In genomic region chr11:100428612-100429199, GRCm38 (mm10) we compare ENCODE assay signal across 12 mouse cellular contexts. TPM values are rescaled to one million over a fixed set of nuclear protein-coding genes. Genes with fewer than 3 reads are reported as not detected.
DNase-seq lines count a peak whose midpoint lies in the region; ATAC-seq and TF ChIP-seq lines count a peak whose summit lies in the region.
"Had no signal": no experiment of that assay in that cellular context is flagged by ENCODE, and none has a peak within 500 bp of the region (broad histone marks: within the 10 kb centered on the region; RNA-seq: fewer than 3 reads in every experiment).

No protein-coding gene starts in this region.

- no peak overlapping the region for H3K4me3 ChIP-seq in forebrain, embryonic 13.5 days
- no peak overlapping the region for H3K4me3 ChIP-seq in forebrain, embryonic 12.5 days (replicated peaks)
- H3K4me3 ChIP-seq in left cerebral cortex, adult 2 months, result no peak overlapping the region

- no peaks in the 10 kb centered on the region for H3K9me3 ChIP-seq in forebrain, embryonic 13.5 days (replicated peaks)
- H3K9me3 ChIP-seq in forebrain, embryonic 12.5 days, result no peaks in the 10 kb centered on the region

- H3K9ac ChIP-seq in forebrain, embryonic 13.5 days, result no peak overlapping the region
- H3K9ac ChIP-seq in forebrain, embryonic 12.5 days, result no peak overlapping the region

- WGBS in forebrain, embryonic 13.5 days, result 60% methylated on average over 9 of the region's 9 CpGs
- 84% methylated on average over 9 of the region's 9 CpGs for WGBS in forebrain, embryonic 12.5 days

- peaks cover 41% of the 10 kb centered on the region for H3K36me3 ChIP-seq in forebrain, embryonic 13.5 days (ENCODE audit: poor library complexity, severe bottlenecking)
- H3K36me3 ChIP-seq in forebrain, embryonic 12.5 days (replicated peaks), result peaks cover 35% of the 10 kb centered on the region

- DNase-seq in left cerebral cortex, adult 2 months (ENCODE audit: extremely low spot score in 1 of 2, low spot score in 2 of 2), result no peak
- DNase-seq in left cerebral cortex, postnatal 25 days (ENCODE audit: low spot score in 2 of 2), result no peak
- DNase-seq in adrenal gland, adult 2 months, result peak; percentile 91
- DNase-seq in heart, postnatal 36 days, result peak; percentile 35 to 40
- DNase-seq in layer of hippocampus, adult 9-10 months (ENCODE audit: low spot score), result no peak
- DNase-seq: gastrocnemius, postnatal 36 days; layer of hippocampus, adult 9-11 months; right cerebral cortex, adult 18-20 months had no signal

- H3K4me2 ChIP-seq in forebrain, embryonic 13.5 days, result no peak overlapping the region
- H3K4me2 ChIP-seq in forebrain, embryonic 12.5 days, result no peak overlapping the region

- no peaks in the 10 kb centered on the region for H3K27me3 ChIP-seq in forebrain, embryonic 13.5 days
- H3K27me3 ChIP-seq in forebrain, embryonic 12.5 days, result no peaks in the 10 kb centered on the region

- no peak for ATAC-seq in forebrain, embryonic 13.5 days
- ATAC-seq in forebrain, embryonic 12.5 days (ENCODE audit: low FRiP score), result no peak
- ATAC-seq in erythroid progenitor cell, adult 5-6 weeks (replicated peaks; ENCODE audit: low FRiP score, poor library complexity, severe bottlenecking), result no peak

- intact Hi-C loops in left cerebral cortex, adult 2 months (cut with DNase I), result no loop called here
- intact Hi-C loops in left cerebral cortex, postnatal 25 days (cut with DNase I), result no loop called here
- intact Hi-C loops in heart, postnatal 36 days (cut with DNase I), result no loop called here

- peaks cover 11% of the 10 kb centered on the region for H3K4me1 ChIP-seq in forebrain, embryonic 13.5 days
- H3K4me1 ChIP-seq in forebrain, embryonic 12.5 days, result no peaks in the 10 kb centered on the region; the same call in 1 of the 2 replicates

- no peak for TF ChIP-seq CTCF in left cerebral cortex, adult 2 months (IDR thresholded peaks at IDR 0.05)

- H3K27ac ChIP-seq in forebrain, embryonic 13.5 days, result peak overlapping the region; percentile 67
- no peak overlapping the region for H3K27ac ChIP-seq in forebrain, embryonic 12.5 days
- peak overlapping the region; percentile 42 for H3K27ac ChIP-seq in left cerebral cortex, adult 2 months

RNA-seq across cellular contexts. Expression of gene Nt5c3b, which starts 12.9 kb away (rescaled TPM):
- polyA plus RNA-seq in forebrain, embryonic 13.5 days (2015; fragmentation: Nextera tagmentation; extraction: Ambion mirVana), result 105 and 114 TPM in 2 replicates
- polyA plus RNA-seq in forebrain, embryonic 12.5 days (2016; fragmentation: Nextera tagmentation; extraction: Ambion mirVana), result 106 and 111 TPM in 2 replicates
- total RNA-seq in left cerebral cortex, adult 2 months (2021), result 10 to 100 TPM; 48.4 to 64.1 TPM
- 10 to 100 TPM; 50.7 to 57.1 TPM for total RNA-seq in left cerebral cortex, postnatal 25 days (2021)
- total RNA-seq in adrenal gland, adult 2 months (2021), result 10 to 100 TPM; 54.3 to 58.7 TPM
- polyA plus RNA-seq in adrenal gland, adult 2 months (2012; rRNA removed), result 43.0 and 46.0 TPM in 2 replicates
- 10 to 100 TPM; 29.7 to 29.8 TPM for total RNA-seq in heart, postnatal 36 days (2021)
- total RNA-seq in erythroid progenitor cell, adult 5-6 weeks (2015; ENCODE audit: low replicate concordance), result 2.5 TPM in 2 replicates
- 0.26 TPM in 1 of 2 replicates, not detected in the other for total RNA-seq in erythroid progenitor cell, adult 5-6 weeks (2017; ENCODE audit: low replicate concordance)

RNA-seq across cellular contexts. Expression of gene Klhl10, which starts 13.0 kb away (rescaled TPM):
- 0.70 and 1.1 TPM in 2 replicates for polyA plus RNA-seq in forebrain, embryonic 13.5 days (2015; fragmentation: Nextera tagmentation; extraction: Ambion mirVana)
- polyA plus RNA-seq in forebrain, embryonic 12.5 days (2016; fragmentation: Nextera tagmentation; extraction: Ambion mirVana), result 0.51 and 0.74 TPM in 2 replicates
- 1 to 10 TPM in 1 of 2 experiments, under 1 TPM in 1; 0.61 to 1.4 TPM for total RNA-seq in left cerebral cortex, adult 2 months (2021)
- total RNA-seq in left cerebral cortex, postnatal 25 days (2021), result under 1 TPM; 0.53 to 0.99 TPM
- under 1 TPM; 0.69 to 0.84 TPM for total RNA-seq in adrenal gland, adult 2 months (2021)
- 0.17 and 0.38 TPM in 2 replicates for polyA plus RNA-seq in adrenal gland, adult 2 months (2012; rRNA removed)
- total RNA-seq in heart, postnatal 36 days (2021), result under 1 TPM; 0.86 to 0.92 TPM
- total RNA-seq in erythroid progenitor cell, adult 5-6 weeks (2015; ENCODE audit: low replicate concordance), result not detected in 2 replicates
- total RNA-seq in erythroid progenitor cell, adult 5-6 weeks (2017; ENCODE audit: low replicate concordance), result not detected in 2 replicates

RNA-seq across cellular contexts. Expression of gene Fkbp10, which starts 13.2 kb away (rescaled TPM):
- polyA plus RNA-seq in forebrain, embryonic 13.5 days (2015; fragmentation: Nextera tagmentation; extraction: Ambion mirVana), result 15.5 and 16.3 TPM in 2 replicates
- polyA plus RNA-seq in forebrain, embryonic 12.5 days (2016; fragmentation: Nextera tagmentation; extraction: Ambion mirVana), result 27.0 and 32.1 TPM in 2 replicates
- 1 to 10 TPM; 3.6 to 4.8 TPM for total RNA-seq in left cerebral cortex, adult 2 months (2021)
- total RNA-seq in left cerebral cortex, postnatal 25 days (2021), result 1 to 10 TPM; 4.7 to 5.7 TPM
- total RNA-seq in adrenal gland, adult 2 months (2021), result 10 to 100 TPM; 12.5 to 25.8 TPM
- 42.1 and 57.5 TPM in 2 replicates for polyA plus RNA-seq in adrenal gland, adult 2 months (2012; rRNA removed)
- 10 to 100 TPM; 12.9 to 13.4 TPM for total RNA-seq in heart, postnatal 36 days (2021)
- total RNA-seq in erythroid progenitor cell, adult 5-6 weeks (2015; ENCODE audit: low replicate concordance), result not detected in 2 replicates
- total RNA-seq in erythroid progenitor cell, adult 5-6 weeks (2017; ENCODE audit: low replicate concordance), result not detected in 2 replicates
- total RNA-seq: megakaryocyte progenitor cell, adult 5-6 weeks had no signal

RNA-seq across cellular contexts. Expression of gene P3h4, which starts 14.1 kb away (rescaled TPM):
- polyA plus RNA-seq in forebrain, embryonic 13.5 days (2015; fragmentation: Nextera tagmentation; extraction: Ambion mirVana), result 10.9 and 12.3 TPM in 2 replicates
- 15.9 and 18.9 TPM in 2 replicates for polyA plus RNA-seq in forebrain, embryonic 12.5 days (2016; fragmentation: Nextera tagmentation; extraction: Ambion mirVana)
- 1 to 10 TPM; 7.6 to 9.4 TPM for total RNA-seq in left cerebral cortex, adult 2 months (2021)
- total RNA-seq in left cerebral cortex, postnatal 25 days (2021), result 1 to 10 TPM; 7.2 to 7.5 TPM
- 10 to 100 TPM; 20.3 to 40.8 TPM for total RNA-seq in adrenal gland, adult 2 months (2021)
- polyA plus RNA-seq in adrenal gland, adult 2 months (2012; rRNA removed), result 76.3 and 107 TPM in 2 replicates
- 10 to 100 TPM; 16.3 to 18.2 TPM for total RNA-seq in heart, postnatal 36 days (2021)
- total RNA-seq in erythroid progenitor cell, adult 5-6 weeks (2015; ENCODE audit: low replicate concordance), result not detected in 2 replicates
- total RNA-seq in erythroid progenitor cell, adult 5-6 weeks (2017; ENCODE audit: low replicate concordance), result not detected in 2 replicates

RNA-seq across cellular contexts. Expression of gene Jup, which starts 31.1 kb away (rescaled TPM):
- polyA plus RNA-seq in forebrain, embryonic 13.5 days (2015; fragmentation: Nextera tagmentation; extraction: Ambion mirVana), result 37.1 and 42.8 TPM in 2 replicates
- polyA plus RNA-seq in forebrain, embryonic 12.5 days (2016; fragmentation: Nextera tagmentation; extraction: Ambion mirVana), result 37.6 and 40.5 TPM in 2 replicates
- total RNA-seq in left cerebral cortex, adult 2 months (2021), result 10 to 100 TPM; 51.2 to 53.7 TPM
- total RNA-seq in left cerebral cortex, postnatal 25 days (2021), result 10 to 100 TPM; 44.2 to 45.4 TPM
- total RNA-seq in adrenal gland, adult 2 months (2021), result 10 to 100 TPM; 67.0 to 94.3 TPM
- polyA plus RNA-seq in adrenal gland, adult 2 months (2012; rRNA removed), result 275 and 284 TPM in 2 replicates
- total RNA-seq in heart, postnatal 36 days (2021), result 100 to 1,000 TPM; 252 to 272 TPM
- 7.2 and 10.1 TPM in 2 replicates for total RNA-seq in erythroid progenitor cell, adult 5-6 weeks (2015; ENCODE audit: low replicate concordance)
- 1.9 and 5.5 TPM in 2 replicates for total RNA-seq in erythroid progenitor cell, adult 5-6 weeks (2017; ENCODE audit: low replicate concordance)

Comparison
In these comparisons a context has a peak if more than half of its experiments do, and no peak if none do; other contexts are left out.
1. DNase-seq: peak in adrenal gland, adult 2 months (single experiment) and heart, postnatal 36 days (2 of 2); none in left cerebral cortex, adult 2 months (0 of 2), left cerebral cortex, postnatal 25 days (0 of 2) and layer of hippocampus, adult 9-10 months (single experiment).
2. RNA of gene Nt5c3b, which starts 12.9 kb away (total RNA-seq): 48.4 to 64.1 TPM in left cerebral cortex, adult 2 months, 54.3 to 58.7 TPM in adrenal gland, adult 2 months, 50.7 to 57.1 TPM in left cerebral cortex, postnatal 25 days and 29.7 to 29.8 TPM in heart, postnatal 36 days; 0.26 to 2.5 TPM in erythroid progenitor cell, adult 5-6 weeks; every median in the first group is over 4 times any median in the second.
3. RNA of gene Fkbp10, which starts 13.2 kb away (total RNA-seq): 12.5 to 25.8 TPM in adrenal gland, adult 2 months, 12.9 to 13.4 TPM in heart, postnatal 36 days, 4.7 to 5.7 TPM in left cerebral cortex, postnatal 25 days and 3.6 to 4.8 TPM in left cerebral cortex, adult 2 months; not detected in erythroid progenitor cell, adult 5-6 weeks; every median in the first group is over 4 times any median in the second.